Mouse (Mus musculus) G1E (cell line): ENCODE data around the gene H2afy2. TPM values are rescaled to one million over a fixed set of nuclear protein-coding genes. Genes with fewer than 3 reads are reported as not detected.

Experiments
- ATAC-seq: 2 replicates; pipeline ENCODE4 v1.8.0; 2016; ENCODE audit warnings: mild to moderate bottlenecking; ENCODE audit not compliant: insufficient number of reproducible peaks, poor library complexity, low FRiP score, severe bottlenecking; ENCODE audit errors: extremely low read depth
- DNase-seq: peaks from one replicate; pipeline ENCODE4 v3.0.0; 2012; ENCODE audit warnings: low spot score
- H3K27me3 ChIP-seq: 2 replicates; pipeline ENCODE4 v1.6.1; 2012; ENCODE audit warnings: mild to moderate bottlenecking, low read length, inconsistent platforms; ENCODE audit not compliant: insufficient read depth
- H3K36me3 ChIP-seq: replicated peaks from 2 replicates; pipeline ENCODE3; 2012; ENCODE audit warnings: mild to moderate bottlenecking, inconsistent platforms
- H3K4me1 ChIP-seq: 2 replicates; pipeline ENCODE4 v1.6.1; 2012; ENCODE audit warnings: low read depth, low read length, inconsistent platforms, mixed read lengths; ENCODE audit not compliant: insufficient read depth
- H3K4me3 ChIP-seq: 2 replicates; pipeline ENCODE4 v1.5.1; 2012; ENCODE audit warnings: low read depth, mild to moderate bottlenecking, inconsistent platforms, low read length, moderate library complexity, mixed read lengths
- H3K9me3 ChIP-seq: replicated peaks from 2 replicates; pipeline ENCODE4 v1.6.1; 2012; ENCODE audit warnings: inconsistent platforms
- CTCF ChIP-seq: IDR thresholded peaks from 2 replicates; pipeline ENCODE4 v1.5.1; 2012; ENCODE audit warnings: low read depth, low read length, inconsistent platforms, mixed read lengths
- GATA1 ChIP-seq: IDR thresholded peaks from 2 replicates; pipeline ENCODE4 v1.6.1; 2012; ENCODE audit warnings: borderline replicate concordance, low read length, inconsistent platforms, mixed read lengths
- GATA2 ChIP-seq: IDR thresholded peaks from 2 replicates; pipeline ENCODE4 v1.6.1; 2012; ENCODE audit warnings: low read depth, low read length, inconsistent platforms, borderline replicate concordance
- POLR2AphosphoS5 ChIP-seq: IDR thresholded peaks from 2 replicates; pipeline ENCODE4 v1.6.1; 2012; ENCODE audit warnings: low read depth, low read length, inconsistent platforms; ENCODE audit not compliant: insufficient replicate concordance
- TAL1 ChIP-seq: conservative IDR thresholded peaks from 2 replicates; pipeline ENCODE4 v1.6.1; 2012; ENCODE audit warnings: low read depth, low read length, inconsistent platforms, mixed read lengths
- polyA plus RNA-seq: library from polyadenylated mRNA; stranded (reverse); fragments of >175 nt; gene quantifications from 2 replicates; pipeline ENCODE4 v1.2.3, GENCODE M21; 2012
- total RNA-seq, 2 experiments: library from RNA; stranded (forward) in 1 of 2; stranded (reverse) in 1 of 2; fragments of 200-1000 nt in 1 of 2; fragments of >200 nt in 1 of 2; fragmentation: Nextera tagmentation in 1 of 2; gene quantifications; 2 replicates each; pipeline ENCODE4 v1.2.3; 2014 to 2017

H2afy2 gene
- total RNA-seq (2014; fragmentation: Nextera tagmentation), result not detected in 2 replicates
- 0.05 TPM in 1 of 2 replicates, not detected in the other for total RNA-seq (2017)
- polyA plus RNA-seq, result not detected in 2 replicates

DNA sequence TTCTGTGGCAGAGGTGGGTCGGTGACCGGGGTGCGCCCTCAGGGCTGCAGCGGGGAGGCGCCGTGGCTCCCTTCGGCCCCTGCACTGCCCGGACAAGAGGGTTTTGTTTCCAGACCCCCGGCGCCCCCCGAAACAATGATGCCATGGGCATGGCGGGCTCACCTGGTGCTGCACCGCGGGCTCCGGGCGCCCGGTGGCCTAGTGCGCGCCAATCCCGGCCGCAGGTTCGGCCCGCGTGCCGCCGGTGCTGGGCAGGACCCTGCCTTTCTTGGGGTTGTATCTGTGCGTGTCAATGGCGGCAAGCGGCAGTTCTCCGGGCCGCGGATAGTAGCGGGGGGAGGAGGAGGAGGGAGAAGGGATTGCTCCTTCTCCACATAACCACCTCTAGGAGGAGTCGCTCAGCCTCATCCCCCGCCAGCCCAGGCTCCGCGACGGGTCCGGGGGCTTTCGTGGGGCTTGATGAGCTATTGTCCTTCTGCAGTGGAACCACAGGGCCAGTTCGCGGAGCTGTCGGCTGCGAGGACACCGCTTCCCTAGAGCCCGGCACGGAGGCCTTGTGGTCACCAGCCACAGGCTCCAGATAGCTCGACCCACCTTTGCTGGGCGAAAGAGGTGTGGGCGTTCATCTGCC, at the start of gene H2afy2:
H2afy2 (minus strand) TSS at position 527 of the 631 bp plus-strand sequence.
- H3K4me3 ChIP-seq, result no peak within 1 kb of the TSS
- H3K27me3 ChIP-seq, result no peaks in the 10 kb centered on the region
- no peaks in the 10 kb centered on the region for H3K9me3 ChIP-seq
- no peak for ATAC-seq
- H3K4me1 ChIP-seq, result no peaks in the 10 kb centered on the region
- no peaks in the 10 kb centered on the region for H3K36me3 ChIP-seq
- no peak for DNase-seq
- TF ChIP-seq TAL1, result no peak
- no peak for TF ChIP-seq CTCF
- TF ChIP-seq POLR2AphosphoS5, result no peak
- no peak for TF ChIP-seq GATA2
- TF ChIP-seq GATA1, result no peak

DNA sequence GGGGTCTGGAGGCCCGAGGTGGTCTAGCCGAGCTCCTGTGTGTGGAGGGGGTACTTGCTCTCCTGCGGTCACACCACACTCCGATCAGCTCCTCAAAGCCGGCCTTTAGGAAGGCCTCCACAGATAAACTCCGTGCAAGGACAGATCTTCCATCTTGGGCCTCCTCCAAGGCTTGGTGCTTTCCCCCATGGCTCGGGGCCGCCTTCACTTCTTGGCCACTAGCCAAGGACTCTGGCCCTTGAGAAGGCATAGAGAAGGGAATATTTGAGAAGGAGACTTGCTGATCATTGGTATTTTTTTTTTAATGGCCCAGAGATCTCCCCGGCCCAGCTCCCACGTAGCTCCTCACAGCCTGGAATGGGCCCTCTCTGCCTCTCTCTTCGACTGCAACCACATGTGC, 48.8 kb upstream of the H2afy2 start:
- ATAC-seq (no peak), DNase-seq (no peak)
- no peaks in the 10 kb centered on the region for H3K9me3 ChIP-seq
- H3K36me3 ChIP-seq, result no peaks in the 10 kb centered on the region
- TF ChIP-seq POLR2AphosphoS5, result no peak
- H3K4me3 ChIP-seq, result no peak overlapping the region
- H3K4me1 ChIP-seq, result no peaks in the 10 kb centered on the region
- no peaks in the 10 kb centered on the region for H3K27me3 ChIP-seq

DNA sequence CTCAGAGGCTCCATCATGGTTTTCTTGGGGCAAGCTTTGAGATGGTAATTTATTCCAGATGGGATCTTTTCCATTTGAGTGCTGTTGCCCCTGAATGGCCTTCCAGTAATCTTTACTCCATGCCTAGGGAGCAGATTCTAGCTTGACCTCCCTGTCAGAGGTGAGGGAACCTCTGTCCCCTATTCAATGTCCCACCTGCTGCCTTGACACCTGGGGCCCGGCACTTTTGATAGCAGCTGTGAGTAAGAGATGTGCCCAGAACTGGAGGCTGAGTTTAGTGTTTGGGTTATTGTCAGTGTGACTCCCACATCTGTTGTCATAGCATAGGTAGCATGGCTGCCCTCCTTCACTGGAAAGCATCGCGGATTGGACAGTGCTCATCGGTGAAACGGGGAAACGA, 47.8 kb upstream of the H2afy2 start:
- Histone ChIP-seq H3K36me3 (no peaks in the 10 kb centered on the region), H3K9me3 (no peaks in the 10 kb centered on the region), H3K4me3 (no peak overlapping the region), H3K4me1 (no peaks in the 10 kb centered on the region), H3K27me3 (no peaks in the 10 kb centered on the region)
- DNase-seq, result no peak
- no peak for ATAC-seq
- TF ChIP-seq POLR2AphosphoS5 (no peak), GATA2 (no peak), GATA1 (no peak), TAL1 (no peak), CTCF (no peak)

DNA sequence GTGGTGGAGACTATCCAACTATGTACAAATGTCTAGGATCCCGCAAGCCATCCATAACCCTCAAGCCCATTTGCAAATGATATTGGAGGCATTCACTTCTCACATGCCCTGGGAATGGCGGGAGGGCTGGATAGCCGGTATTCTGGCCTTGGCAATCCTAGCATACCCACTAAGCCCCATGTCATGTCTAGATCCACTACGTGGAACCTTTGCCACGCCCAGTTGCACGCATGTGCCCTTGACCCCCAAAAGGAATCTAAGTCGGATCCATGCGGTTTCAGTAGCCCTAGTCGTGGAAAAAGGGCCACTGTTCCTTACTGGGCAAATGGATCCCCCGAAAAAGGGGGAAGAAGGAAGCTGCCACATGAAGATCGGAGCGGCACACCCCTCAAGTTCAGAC, 47.3 kb upstream of the H2afy2 start:
- Histone ChIP-seq H3K4me3 (no peak overlapping the region), H3K27me3 (no peaks in the 10 kb centered on the region), H3K36me3 (no peaks in the 10 kb centered on the region), H3K4me1 (no peaks in the 10 kb centered on the region), H3K9me3 (no peaks in the 10 kb centered on the region)
- TF ChIP-seq CTCF (no peak), TAL1 (no peak), GATA2 (no peak), GATA1 (no peak), POLR2AphosphoS5 (no peak)
- no peak for ATAC-seq
- DNase-seq, result no peak

DNA sequence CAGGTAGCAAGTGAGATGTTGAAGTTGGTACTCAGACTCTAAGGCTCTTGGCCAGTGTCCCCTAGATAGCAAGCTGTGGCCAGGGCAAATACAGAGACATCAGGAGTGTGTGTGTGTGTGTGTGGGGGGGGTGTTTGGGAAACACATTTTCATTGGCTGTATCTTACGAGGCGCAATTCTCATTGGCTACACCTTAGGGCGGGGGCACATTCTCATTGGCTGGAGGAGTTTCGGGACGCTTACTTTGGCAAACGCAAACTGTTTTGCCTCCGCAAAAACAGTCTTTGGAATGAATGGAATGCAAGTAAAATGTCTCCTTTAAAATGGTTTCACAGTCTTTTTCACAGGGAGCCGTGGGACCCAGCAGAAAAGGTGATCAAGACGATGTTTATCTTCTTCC, 46.9 kb upstream of the H2afy2 start:
- Histone ChIP-seq H3K27me3 (no peaks in the 10 kb centered on the region), H3K9me3 (no peaks in the 10 kb centered on the region), H3K4me3 (no peak overlapping the region), H3K4me1 (no peaks in the 10 kb centered on the region), H3K36me3 (no peaks in the 10 kb centered on the region)
- ATAC-seq (no peak), DNase-seq (no peak)
- no peak for TF ChIP-seq TAL1
- TF ChIP-seq GATA2, result no peak
- no peak for TF ChIP-seq POLR2AphosphoS5
- no peak for TF ChIP-seq GATA1
- no peak for TF ChIP-seq CTCF

DNA sequence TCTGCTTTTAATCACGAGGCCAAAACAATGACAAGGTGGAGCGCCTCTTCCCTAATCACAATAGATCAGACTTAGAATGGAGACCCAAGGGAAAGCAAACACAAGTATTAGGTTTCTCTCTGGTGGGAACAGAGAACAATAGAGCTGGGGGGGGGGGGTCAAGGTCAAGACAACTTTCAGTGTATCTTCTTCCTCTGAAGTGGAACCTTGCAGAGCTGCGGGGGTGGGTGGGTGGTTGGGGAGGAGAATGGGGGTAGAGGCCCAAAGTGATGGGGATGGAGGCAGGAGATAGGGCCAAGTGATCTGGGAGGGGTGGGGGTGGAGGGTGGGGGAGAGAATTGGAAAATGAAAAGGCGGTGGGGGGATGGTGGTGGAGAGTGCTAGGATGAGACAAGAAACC, 45.1 kb upstream of the H2afy2 start:
- TF ChIP-seq GATA2 (no peak), POLR2AphosphoS5 (no peak), CTCF (no peak), TAL1 (no peak), GATA1 (no peak)
- no peaks in the 10 kb centered on the region for H3K27me3 ChIP-seq
- no peak for DNase-seq
- no peaks in the 10 kb centered on the region for H3K4me1 ChIP-seq
- H3K9me3 ChIP-seq, result no peaks in the 10 kb centered on the region
- H3K36me3 ChIP-seq, result no peaks in the 10 kb centered on the region
- no peak overlapping the region for H3K4me3 ChIP-seq
- ATAC-seq, result no peak
